In the genomic region with DNA sequence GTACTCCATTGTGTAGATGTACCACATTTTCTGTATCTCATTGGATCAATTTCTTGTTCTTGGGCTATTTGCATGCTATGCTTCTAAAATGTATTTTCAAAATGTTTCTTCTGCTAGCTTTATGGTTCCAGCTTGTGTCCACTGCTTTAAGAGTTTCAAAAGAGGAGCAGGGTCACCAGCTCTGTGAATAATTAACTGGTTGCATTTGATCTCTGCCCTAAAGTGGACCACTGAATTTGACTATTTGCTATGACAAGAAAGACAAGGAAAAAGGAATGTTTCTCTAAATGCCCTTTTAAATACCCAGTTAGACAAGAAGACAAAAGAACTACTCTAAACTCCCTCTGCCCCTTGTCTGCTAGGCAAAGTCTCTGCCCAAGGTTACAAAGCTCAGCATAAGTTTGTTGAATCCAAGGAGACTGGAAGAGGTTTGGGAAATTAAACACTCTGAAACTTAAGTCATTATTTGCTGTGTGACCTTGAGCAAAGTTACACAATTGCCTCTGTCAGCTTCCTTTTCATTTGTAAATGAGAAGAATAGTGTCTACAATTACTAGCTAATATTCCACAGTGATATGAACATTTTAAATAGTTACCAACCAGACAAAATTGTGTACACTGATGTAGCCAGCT, we compare ENCODE assay signal across 21 mouse cellular contexts.
A peak's percentile ranks its signal among the peaks of the same experiment; 100 is the strongest.
DNase-seq lines count a peak whose midpoint lies in the region; ATAC-seq and TF ChIP-seq lines count a peak whose summit lies in the region.
"Had no signal": no experiment of that assay in that cellular context is flagged by ENCODE, and none has a peak within 500 bp of the region (broad histone marks: within the 10 kb centered on the region; RNA-seq: fewer than 3 reads in every experiment).

No protein-coding gene starts in this region.

- no peak overlapping the region for H3K4me3 ChIP-seq in kidney, embryonic 16.5 days (ENCODE audit: low read length)
- H3K4me3 ChIP-seq in lung, embryonic 16.5 days (ENCODE audit: low read length), result no peak overlapping the region
- no peak overlapping the region for H3K4me3 ChIP-seq in lung, adult 2 months (replicated peaks; ENCODE audit: extremely low read depth, low read depth, low read length)
- H3K4me3 ChIP-seq: embryonic facial prominence, embryonic 10.5 days; gastrocnemius, adult 2 months; heart, embryonic 13.5 days had no signal

- H3K36me3 ChIP-seq in kidney, embryonic 16.5 days (ENCODE audit: insufficient read depth, low read length), result no peaks in the 10 kb centered on the region
- H3K36me3 ChIP-seq in lung, embryonic 16.5 days (ENCODE audit: control insufficient read depth, insufficient read depth, low read length), result no peaks in the 10 kb centered on the region
- H3K36me3 ChIP-seq: embryonic facial prominence, embryonic 10.5 days; G1E; heart, embryonic 13.5 days had no signal

- no peak for ATAC-seq in kidney, embryonic 16.5 days (ENCODE audit: low FRiP score, low TSS enrichment)
- ATAC-seq in lung, embryonic 16.5 days (ENCODE audit: low read depth), result no peak
- ATAC-seq: CD4-positive, CD25-positive, alpha-beta regulatory T cell, adult 4 months; forebrain, embryonic 14.5 days had no signal

- intact Hi-C loops in gastrocnemius, postnatal 36 days (cut with DNase I), result no loop called here

- no peaks in the 10 kb centered on the region for H3K27me3 ChIP-seq in kidney, embryonic 16.5 days (ENCODE audit: insufficient read depth, low read length)
- H3K27me3 ChIP-seq in lung, embryonic 16.5 days (ENCODE audit: control insufficient read depth, insufficient read depth, low read depth, low read length), result no peaks in the 10 kb centered on the region
- H3K27me3 ChIP-seq: heart, embryonic 13.5 days had no signal

- no peak overlapping the region for H3K27ac ChIP-seq in kidney, embryonic 16.5 days (ENCODE audit: low read length)
- H3K27ac ChIP-seq in lung, embryonic 16.5 days (ENCODE audit: low read length), result peak overlapping the region; percentile 22; the same call in 1 of the 2 replicates
- H3K27ac ChIP-seq: embryonic facial prominence, embryonic 10.5 days; gastrocnemius, adult 2 months; heart, embryonic 13.5 days had no signal

- H3K4me2 ChIP-seq in kidney, embryonic 16.5 days (replicated peaks; ENCODE audit: low read depth, low read length), result no peak overlapping the region
- no peak overlapping the region for H3K4me2 ChIP-seq in lung, embryonic 16.5 days (ENCODE audit: low read depth, low read length)
- H3K4me2 ChIP-seq: heart, embryonic 13.5 days had no signal

- peak; percentile 64 for DNase-seq in kidney, adult 11 months
- no peak for DNase-seq in kidney, postnatal 4 days
- peak; percentile 12 for DNase-seq in kidney, postnatal 10 days
- no peak for DNase-seq in lung, adult 2 months
- peak; percentile 51 for DNase-seq in kidney, postnatal 14 days
- no peak for DNase-seq in gastrocnemius, postnatal 36 days
- DNase-seq: adrenal gland, adult 8-10 months; adrenal gland, postnatal 36 days; B cell, adult 2 months; cerebellum, adult 2 months; cerebellum, postnatal 10 days; gastrocnemius, adult 2 months; gastrocnemius, postnatal 25 days; heart, postnatal 36 days had no signal

- no peaks in the 10 kb centered on the region for H3K4me1 ChIP-seq in kidney, embryonic 16.5 days (ENCODE audit: insufficient read depth, low read length)
- H3K4me1 ChIP-seq in lung, embryonic 16.5 days (replicated peaks; ENCODE audit: control insufficient read depth, insufficient read depth, low read length), result no peaks in the 10 kb centered on the region
- H3K4me1 ChIP-seq in lung, adult 2 months (ENCODE audit: control insufficient read depth, insufficient read depth, low read length), result no peaks in the 10 kb centered on the region
- H3K4me1 ChIP-seq: embryonic facial prominence, embryonic 10.5 days; heart, embryonic 13.5 days had no signal

- no peak overlapping the region for H3K9ac ChIP-seq in kidney, embryonic 16.5 days (replicated peaks; ENCODE audit: low read length)
- H3K9ac ChIP-seq in lung, embryonic 16.5 days (ENCODE audit: low read length), result no peak overlapping the region
- H3K9ac ChIP-seq: heart, embryonic 13.5 days had no signal

- no peak for TF ChIP-seq POLR2A in lung, adult 2 months (IDR thresholded peaks at IDR 0.05; ENCODE audit: borderline replicate concordance, extremely low read depth, low read depth, low read length)

- peaks cover 2% of the 10 kb centered on the region; the same call in 1 of the 2 replicates for H3K9me3 ChIP-seq in kidney, embryonic 16.5 days (ENCODE audit: low read length)
- H3K9me3 ChIP-seq in lung, embryonic 16.5 days (ENCODE audit: control insufficient read depth, low read length), result no peaks in the 10 kb centered on the region
- H3K9me3 ChIP-seq: embryonic facial prominence, embryonic 10.5 days; G1E; heart, embryonic 13.5 days had no signal

- no peak for TF ChIP-seq CTCF in lung, adult 2 months (IDR thresholded peaks at IDR 0.05; ENCODE audit: insufficient read depth, low read length)

Comparison
In these comparisons a context has a peak if more than half of its experiments do, and no peak if none do; other contexts are left out.
1. DNase-seq: peak in kidney, adult 11 months (single experiment), kidney, postnatal 10 days (single experiment) and kidney, postnatal 14 days (single experiment); none in kidney, postnatal 4 days (0 of 2), lung, adult 2 months (single experiment) and gastrocnemius, postnatal 36 days (0 of 2).